Mouse (Mus musculus) retina, adult 2 months (tissue): Measurements from ENCODE around the gene Cnga2.

Experiments
- DNase-seq: peaks from one replicate; pipeline ENCODE4 v3.0.0-alpha.2; 2012; ENCODE audit warnings: low read depth, low spot score

The Cnga2 gene

GRCm38 (mm10) chrX:72047918-72048317, 56.3 kb downstream of the Cnga2 start:
- DNase-seq, result no peak
